Mouse (Mus musculus) liver, embryonic 15.5 days (tissue): ENCODE results near the gene Nt5c2. TPM values are rescaled to one million over a fixed set of nuclear protein-coding genes. Genes with fewer than 3 reads are reported as not detected.
A peak's percentile ranks its signal among the peaks of the same experiment; 100 is the strongest.

Source experiments
- ATAC-seq: fragments of 200-750 bp; cut with Nextera tagmentation; 2 replicates; pipeline ENCODE4 v1.8.0; 2017; ENCODE audit warnings: moderate number of reproducible peaks, mild to moderate bottlenecking, moderate library complexity; ENCODE audit not compliant: insufficient read depth
- H3K27ac ChIP-seq: fragments of 300-500 bp; sonication (generic); replicated peaks from 2 replicates; pipeline ENCODE4 v1.5.1; 2015; ENCODE audit warnings: mild to moderate bottlenecking, inconsistent platforms
- H3K27me3 ChIP-seq: fragments of 300-500 bp; sonication (generic); 2 replicates; pipeline ENCODE4 v1.6.1; 2015; ENCODE audit warnings: mild to moderate bottlenecking, inconsistent platforms
- H3K36me3 ChIP-seq: fragments of 300-500 bp; sonication (generic); replicated peaks from 2 replicates; pipeline ENCODE4 v1.6.1; 2015; ENCODE audit warnings: moderate library complexity, mild to moderate bottlenecking, inconsistent platforms
- H3K4me1 ChIP-seq: fragments of 300-500 bp; sonication (generic); replicated peaks from 2 replicates; pipeline ENCODE4 v1.6.1; 2015; ENCODE audit warnings: inconsistent platforms
- H3K4me2 ChIP-seq: fragments of 300-500 bp; sonication (generic); 2 replicates; pipeline ENCODE4 v1.6.1; 2015; ENCODE audit warnings: moderate library complexity, mild to moderate bottlenecking, inconsistent platforms
- H3K4me3 ChIP-seq: fragments of 300-500 bp; sonication (generic); replicated peaks from 2 replicates; pipeline ENCODE4 v1.5.1; 2015; ENCODE audit warnings: mild to moderate bottlenecking, inconsistent platforms
- H3K9ac ChIP-seq: fragments of 300-500 bp; sonication (generic); 2 replicates; pipeline ENCODE4 v1.6.1; 2015; ENCODE audit warnings: moderate library complexity, mild to moderate bottlenecking, inconsistent platforms
- H3K9me3 ChIP-seq: fragments of 300-500 bp; sonication (generic); replicated peaks from 2 replicates; pipeline ENCODE4 v1.6.1; 2016; ENCODE audit warnings: inconsistent platforms
- WGBS: fragments of 180-500 bp; shearing (Covaris S2); methylation state at CpG from one replicate; pipeline ENCODE4 v1.1.7; 2015; ENCODE audit warnings: mixed read lengths; ENCODE audit not compliant: insufficient replicate concordance; 5-methylcytosine and 5-hydroxymethylcytosine counted together
- polyA plus RNA-seq: library from polyadenylated mRNA; unstranded; fragments of >200 nt; fragmentation: Nextera tagmentation; extraction: Ambion mirVana; gene quantifications from 2 replicates; pipeline ENCODE4 v1.2.1, GENCODE M21; 2015

Nt5c2 gene
- polyA plus RNA-seq, 1 experiment from 2014 or later = 42.7 TPM

DNA sequence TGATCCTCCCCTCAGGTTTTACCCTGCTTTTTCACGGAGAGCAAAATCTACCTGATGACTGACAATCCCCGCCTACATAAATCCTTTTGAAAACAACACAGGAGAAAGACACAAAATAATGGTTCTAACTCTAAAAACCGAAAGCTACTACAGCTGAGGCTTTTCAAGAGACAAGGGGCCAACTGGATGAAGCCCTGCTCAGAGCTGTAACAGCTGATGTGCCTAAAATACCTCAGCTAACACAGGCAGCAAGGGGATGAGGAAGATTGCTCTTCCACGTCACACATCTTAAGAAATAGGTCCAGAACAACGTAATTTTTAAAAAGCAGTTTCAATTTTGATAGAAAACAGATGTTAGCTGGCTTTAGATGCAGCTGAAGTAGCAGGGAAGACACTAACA, 88.0 kb downstream of the Nt5c2 start:
- no peaks in the 10 kb centered on the region for H3K9me3 ChIP-seq
- no peak overlapping the region for H3K4me2 ChIP-seq
- H3K36me3 ChIP-seq = 0 out of 2 replicates have a peak, but pooled peaks cover 10% of the 10 kb centered on the region
- no peak for ATAC-seq
- WGBS = 46% methylated on average over 5 of the region's 5 CpGs
- no peaks in the 10 kb centered on the region for H3K27me3 ChIP-seq
- peaks cover 30% of the 10 kb centered on the region for H3K4me1 ChIP-seq
- peak overlapping the region; percentile 29 for H3K27ac ChIP-seq
- H3K4me3 ChIP-seq = no peak overlapping the region
- H3K9ac ChIP-seq = no peak overlapping the region

DNA sequence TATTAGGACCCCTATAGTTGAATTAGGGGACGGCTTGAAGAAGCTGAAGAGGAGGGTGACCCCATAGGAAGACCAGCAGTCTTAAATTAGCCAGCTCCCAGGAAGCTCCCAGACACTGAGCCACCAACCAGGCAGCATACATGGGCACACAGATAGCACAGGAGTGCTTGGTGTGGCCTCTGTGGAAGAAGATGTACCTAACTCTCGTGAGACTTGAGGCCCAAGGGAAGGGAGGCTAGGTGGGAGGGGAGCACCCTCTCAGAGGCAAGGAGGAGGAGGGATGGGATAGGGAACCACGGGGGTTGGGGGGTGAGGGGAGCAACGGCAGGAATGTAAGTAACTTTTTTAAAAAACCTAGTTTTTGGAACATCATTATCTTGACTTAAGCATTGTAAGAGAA, 88.6 kb downstream of the Nt5c2 start:
- Histone ChIP-seq H3K27me3 (no peaks in the 10 kb centered on the region), H3K9ac (no peak overlapping the region; the same call in 1 of the 2 replicates), H3K27ac (peak overlapping the region; percentile 15; the same call in 1 of the 2 replicates), H3K4me2 (no peak overlapping the region; the same call in 1 of the 2 replicates), H3K9me3 (no peaks in the 10 kb centered on the region), H3K4me1 (peaks cover 27% of the 10 kb centered on the region), H3K4me3 (no peak overlapping the region), H3K36me3 (0 out of 2 replicates have a peak, but pooled peaks cover 13% of the 10 kb centered on the region)
- WGBS = 39% methylated on average over 4 of the region's 4 CpGs
- peak; percentile 76 for ATAC-seq

DNA sequence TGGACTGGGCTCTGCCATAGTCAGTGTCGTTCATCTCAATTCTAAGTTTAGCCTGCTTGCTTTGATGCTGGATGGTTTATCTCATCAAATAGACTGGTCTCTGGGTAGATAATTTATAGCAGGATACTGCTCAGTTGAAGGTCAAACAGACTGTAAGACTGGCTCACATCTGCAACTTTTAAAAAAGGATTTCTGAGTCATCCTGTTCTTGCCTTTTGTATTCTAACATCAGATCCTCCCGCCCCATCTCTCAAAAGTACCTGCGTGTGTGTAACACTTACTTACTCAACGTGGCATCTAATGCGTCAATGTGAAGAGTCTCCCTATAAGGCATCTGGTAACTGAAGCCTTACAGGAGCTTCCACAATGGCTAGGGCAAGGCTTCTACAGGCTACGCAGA, 94.4 kb downstream of the Nt5c2 start:
- Histone ChIP-seq H3K9ac (no peak overlapping the region), H3K4me2 (no peak overlapping the region), H3K27ac (no peak overlapping the region), H3K27me3 (no peaks in the 10 kb centered on the region), H3K9me3 (no peaks in the 10 kb centered on the region), H3K36me3 (peaks cover 24% of the 10 kb centered on the region), H3K4me1 (peaks cover 7% of the 10 kb centered on the region), H3K4me3 (no peak overlapping the region)
- ATAC-seq = no peak
- 79% methylated on average over 6 of the region's 6 CpGs for WGBS

DNA sequence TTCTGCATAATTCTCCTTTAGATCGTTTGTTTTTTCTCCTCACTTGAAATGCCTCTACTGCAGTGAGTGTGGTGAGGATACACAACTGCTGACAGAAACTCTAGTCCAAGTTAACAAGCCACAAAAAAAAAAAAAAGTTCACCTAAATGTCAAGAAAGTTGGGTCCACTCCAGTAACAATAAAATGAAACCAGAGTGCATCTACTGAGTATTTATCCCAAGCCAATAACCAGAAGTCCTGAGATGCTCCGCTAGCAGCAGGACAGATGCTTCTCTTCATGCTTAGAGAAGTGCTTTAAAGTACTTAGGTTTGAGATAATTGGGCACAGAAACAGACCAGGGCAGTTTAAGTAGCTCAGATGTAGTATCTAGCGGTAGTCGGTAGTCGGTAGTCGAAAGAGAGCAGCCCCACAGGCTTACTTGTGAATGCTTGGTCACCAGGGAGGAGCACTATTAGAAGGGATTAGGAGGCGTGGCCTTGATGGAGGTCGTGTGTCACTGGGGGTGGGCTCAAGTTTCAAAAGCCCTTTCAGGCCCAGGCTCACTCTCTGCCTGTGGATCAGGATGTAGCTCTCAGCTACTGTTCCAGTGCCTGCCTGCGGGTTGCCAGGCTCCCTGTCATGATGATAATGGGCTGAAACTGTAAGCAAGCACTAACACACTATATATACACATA, 99.4 kb downstream of the Nt5c2 start:
- Histone ChIP-seq H3K36me3 (peaks cover 11% of the 10 kb centered on the region), H3K9me3 (no peaks in the 10 kb centered on the region), H3K27me3 (no peaks in the 10 kb centered on the region), H3K4me1 (peaks cover 30% of the 10 kb centered on the region), H3K4me3 (no peak overlapping the region), H3K4me2 (no peak overlapping the region), H3K9ac (no peak overlapping the region), H3K27ac (no peak overlapping the region)
- ATAC-seq = no peak
- 78% methylated on average over 9 of the region's 9 CpGs for WGBS

DNA sequence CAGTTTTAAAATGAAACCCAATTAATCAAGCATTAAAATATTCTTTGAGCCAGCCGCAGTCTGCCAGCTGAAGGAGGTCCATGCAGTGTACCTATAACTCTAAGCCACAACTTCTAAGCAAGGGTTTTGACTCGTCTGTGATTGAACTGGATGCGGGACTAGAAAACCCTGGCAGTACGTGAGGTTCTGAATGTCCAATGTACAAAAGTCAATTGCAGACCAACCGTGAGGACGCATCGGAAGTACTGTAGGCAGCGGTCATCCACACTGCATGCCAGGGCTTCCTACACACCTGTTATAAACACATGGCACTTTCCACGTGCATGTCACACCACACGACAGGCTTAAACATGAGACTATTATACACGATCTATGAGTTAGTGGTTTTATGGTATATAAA, 101.3 kb downstream of the Nt5c2 start:
- Histone ChIP-seq H3K4me1 (peaks cover 45% of the 10 kb centered on the region), H3K27me3 (no peaks in the 10 kb centered on the region), H3K4me3 (no peak overlapping the region), H3K36me3 (peaks cover 9% of the 10 kb centered on the region), H3K27ac (no peak overlapping the region; the same call in 1 of the 2 replicates), H3K9me3 (no peaks in the 10 kb centered on the region), H3K4me2 (no peak overlapping the region), H3K9ac (no peak overlapping the region)
- WGBS = 87% methylated on average over 11 of the region's 11 CpGs
- no peak for ATAC-seq

DNA sequence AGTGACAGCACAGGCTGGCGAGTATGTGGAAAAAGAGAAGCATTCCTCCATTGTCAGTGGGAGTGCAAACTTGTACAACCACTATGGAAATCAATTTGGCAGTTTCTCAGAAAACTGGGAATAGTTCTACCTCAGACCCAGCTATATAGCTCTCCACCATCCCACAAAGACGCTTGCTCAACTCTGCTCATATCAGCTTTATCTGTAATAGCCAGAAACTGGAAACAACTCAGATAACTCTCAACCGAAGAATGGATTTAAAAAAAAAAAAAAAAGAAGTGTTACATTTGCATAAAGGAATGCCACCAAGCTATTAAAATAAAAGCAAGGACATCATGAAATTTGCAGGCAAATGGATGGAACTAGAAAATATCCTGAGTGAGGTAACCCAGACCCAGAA, 103.5 kb downstream of the Nt5c2 start:
- Histone ChIP-seq H3K9me3 (no peaks in the 10 kb centered on the region), H3K27ac (no peak overlapping the region), H3K4me3 (no peak overlapping the region), H3K4me1 (peaks cover 60% of the 10 kb centered on the region), H3K36me3 (peaks cover 9% of the 10 kb centered on the region), H3K27me3 (no peaks in the 10 kb centered on the region), H3K9ac (no peak overlapping the region), H3K4me2 (no peak overlapping the region; the same call in 1 of the 2 replicates)
- 0 out of 2 replicates have a peak, but pooled peaks have one; percentile 51 for ATAC-seq
- WGBS = 37% methylated on average over 3 of the region's 3 CpGs

DNA sequence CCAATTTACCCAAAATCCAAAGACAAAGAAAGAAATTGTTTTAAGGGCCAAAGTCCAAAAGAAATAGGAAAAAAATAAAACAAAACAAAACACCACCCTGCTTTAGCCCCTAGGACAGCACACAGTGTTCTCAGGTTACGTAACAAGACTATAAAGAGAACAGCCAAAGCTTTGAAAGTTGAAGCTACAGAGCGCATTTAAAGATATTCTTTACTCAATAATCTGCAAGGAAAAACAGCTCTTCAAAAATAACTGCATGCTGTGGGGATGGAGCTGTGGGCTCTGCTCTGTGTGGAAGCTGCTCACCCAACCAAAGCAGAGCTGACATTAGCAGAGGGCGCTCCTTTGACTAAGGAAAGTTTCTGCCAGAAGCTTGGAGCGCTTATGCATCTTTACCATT, 106.0 kb downstream of the Nt5c2 start:
- Histone ChIP-seq H3K4me3 (no peak overlapping the region), H3K27me3 (no peaks in the 10 kb centered on the region), H3K9ac (no peak overlapping the region), H3K27ac (peak overlapping the region; percentile 42), H3K4me1 (peaks cover 80% of the 10 kb centered on the region), H3K9me3 (no peaks in the 10 kb centered on the region), H3K4me2 (no peak overlapping the region), H3K36me3 (peaks cover 2% of the 10 kb centered on the region)
- WGBS = 87% methylated on average over 4 of the region's 4 CpGs
- no peak for ATAC-seq

DNA sequence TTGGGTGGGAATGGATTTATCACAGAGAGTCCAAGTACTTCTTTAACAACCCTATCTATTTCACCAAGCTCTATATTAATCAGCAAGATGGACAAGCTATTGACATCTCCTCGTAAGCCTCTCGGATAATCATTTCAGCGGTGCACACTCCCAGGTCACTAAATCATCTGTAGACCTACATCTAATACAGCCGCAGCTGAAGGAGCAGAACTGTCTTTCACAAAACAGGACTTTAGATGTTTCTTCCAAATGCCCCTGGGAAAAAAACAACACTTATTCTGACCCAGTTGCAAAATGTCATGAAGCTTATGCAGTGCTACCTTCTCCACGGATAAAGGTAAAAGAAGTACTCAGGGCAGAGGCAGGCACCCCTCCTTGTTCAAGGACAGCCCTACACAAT, 106.7 kb downstream of the Nt5c2 start:
- WGBS = 81% methylated on average over 5 of the region's 5 CpGs
- Histone ChIP-seq H3K4me1 (peaks cover 87% of the 10 kb centered on the region), H3K9ac (0 out of 2 replicates have a peak overlapping the region, but pooled peaks have one; percentile 4), H3K27me3 (no peaks in the 10 kb centered on the region), H3K27ac (peak overlapping the region; percentile 42; the same call in 1 of the 2 replicates), H3K4me2 (no peak overlapping the region), H3K4me3 (no peak overlapping the region), H3K9me3 (no peaks in the 10 kb centered on the region), H3K36me3 (peaks cover 9% of the 10 kb centered on the region)
- no peak for ATAC-seq

DNA sequence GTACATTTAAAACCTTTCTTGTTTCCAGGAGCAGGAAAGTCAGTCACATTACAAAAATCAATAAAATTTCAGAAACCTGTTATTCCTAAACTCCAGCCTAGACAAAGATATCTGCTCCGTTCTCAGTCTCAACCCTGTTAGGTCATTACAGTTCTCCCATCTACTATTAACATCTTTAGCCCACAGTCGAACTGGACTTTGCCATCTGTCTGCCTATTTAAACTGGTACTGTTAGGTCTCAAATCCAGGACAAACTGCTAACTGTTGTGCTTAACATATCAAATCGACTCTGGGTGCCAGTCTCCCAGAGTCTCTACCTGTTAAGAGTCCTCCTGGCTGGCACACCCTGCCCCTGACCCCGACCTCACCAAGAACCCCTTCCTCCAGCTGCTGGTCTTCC, 109.0 kb downstream of the Nt5c2 start:
- Histone ChIP-seq H3K9me3 (no peaks in the 10 kb centered on the region), H3K36me3 (peaks cover 13% of the 10 kb centered on the region), H3K4me2 (peak overlapping the region; percentile 50), H3K4me1 (peaks cover 85% of the 10 kb centered on the region), H3K27me3 (no peaks in the 10 kb centered on the region), H3K27ac (peak overlapping the region; percentile 94), H3K4me3 (no peak overlapping the region), H3K9ac (peak overlapping the region; percentile 26; the same call in 1 of the 2 replicates)
- no peak for ATAC-seq
- 44% methylated on average over 4 of the region's 4 CpGs for WGBS

DNA sequence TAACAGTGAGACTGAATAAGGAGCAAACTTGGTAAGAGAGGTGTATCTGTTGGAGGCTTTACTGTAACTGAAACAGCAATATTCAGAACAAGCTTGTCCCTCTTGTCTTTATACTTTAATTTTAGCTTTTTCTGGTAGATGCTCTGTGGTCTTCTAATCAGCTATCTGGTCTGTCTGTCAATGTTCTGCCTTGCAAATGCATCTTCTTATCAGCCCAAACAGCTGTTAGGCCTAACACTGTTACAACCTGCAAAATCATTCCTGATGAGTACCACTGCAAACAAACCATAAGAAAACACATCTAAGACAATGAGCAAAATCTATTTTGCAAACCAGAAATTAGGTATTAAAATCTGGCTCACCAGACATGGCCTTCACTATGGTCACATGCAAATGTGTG, 109.6 kb downstream of the Nt5c2 start:
- peak overlapping the region; percentile 50 for H3K4me2 ChIP-seq
- ATAC-seq = peak; percentile 87
- H3K9me3 ChIP-seq = no peaks in the 10 kb centered on the region
- H3K4me3 ChIP-seq = no peak overlapping the region
- H3K27ac ChIP-seq = peak overlapping the region; percentile 94
- H3K9ac ChIP-seq = peak overlapping the region; percentile 30
- H3K4me1 ChIP-seq = peaks cover 87% of the 10 kb centered on the region
- no peaks in the 10 kb centered on the region for H3K27me3 ChIP-seq
- H3K36me3 ChIP-seq = peaks cover 13% of the 10 kb centered on the region

DNA sequence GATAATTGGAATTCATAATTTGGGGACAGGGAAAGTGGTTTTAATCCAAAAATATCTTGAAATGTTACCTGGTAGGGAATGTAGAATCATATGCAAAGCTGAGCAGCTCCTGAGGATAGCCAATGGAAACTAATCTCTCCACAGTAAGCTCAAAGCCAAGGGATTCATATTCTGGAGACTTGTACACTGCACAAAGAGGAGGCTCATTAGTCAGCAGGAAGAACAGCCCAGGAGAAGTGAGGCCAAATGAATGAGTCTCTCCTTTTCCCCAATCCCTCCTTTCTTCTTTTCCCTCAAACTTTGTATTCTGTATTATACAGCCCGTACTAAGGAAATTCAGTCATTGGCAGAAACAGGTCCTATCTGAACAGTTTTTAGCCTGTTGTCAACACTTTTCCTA, 110.0 kb downstream of the Nt5c2 start:
- Histone ChIP-seq H3K36me3 (peaks cover 13% of the 10 kb centered on the region), H3K9ac (peak overlapping the region; percentile 30), H3K4me2 (peak overlapping the region; percentile 50), H3K4me1 (peaks cover 88% of the 10 kb centered on the region), H3K9me3 (no peaks in the 10 kb centered on the region), H3K4me3 (no peak overlapping the region), H3K27ac (peak overlapping the region; percentile 94), H3K27me3 (no peaks in the 10 kb centered on the region)
- ATAC-seq = peak; percentile 55
- WGBS = 37% methylated on average over 1 of the region's 1 CpGs

DNA sequence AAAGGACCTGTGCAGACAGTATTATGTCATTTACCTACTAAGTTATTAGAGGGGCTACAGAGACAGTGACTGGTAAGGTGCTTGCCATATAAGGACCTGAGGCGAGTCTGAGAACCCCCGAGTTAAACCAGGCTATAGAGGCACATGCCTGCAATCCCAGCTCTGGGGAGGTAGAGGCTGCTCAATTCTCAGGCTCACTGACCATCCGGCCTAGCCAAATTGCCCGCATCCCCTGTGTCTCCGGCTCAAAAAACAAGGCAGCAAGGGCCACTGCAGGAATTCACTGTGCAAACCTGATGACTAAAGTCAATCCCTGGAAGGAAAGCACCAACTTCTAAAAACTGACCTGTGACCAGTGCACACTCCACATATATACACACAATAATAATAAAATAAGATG, 111.6 kb downstream of the Nt5c2 start:
- WGBS = 89% methylated on average over 5 of the region's 5 CpGs
- peaks cover 81% of the 10 kb centered on the region for H3K4me1 ChIP-seq

More for the DNA sequence above, 111.6 kb downstream of the Nt5c2 start:
- Histone ChIP-seq H3K27ac (peak overlapping the region; percentile 94), H3K4me2 (no peak overlapping the region), H3K27me3 (no peaks in the 10 kb centered on the region), H3K4me3 (no peak overlapping the region), H3K36me3 (peaks cover 23% of the 10 kb centered on the region), H3K9ac (no peak overlapping the region), H3K9me3 (no peaks in the 10 kb centered on the region)
- ATAC-seq = no peak
